ENCODE assay signal across 9 mouse cellular contexts in genomic region chr7:127750131-127751127, GRCm38 (mm10). TPM values are rescaled to one million over a fixed set of nuclear protein-coding genes. Genes with fewer than 3 reads are reported as not detected.
DNase-seq lines count a peak whose midpoint lies in the region; ATAC-seq lines count a peak whose summit lies in the region.
"Had no signal": no experiment of that assay in that cellular context is flagged by ENCODE, and none has a peak within 500 bp of the region (broad histone marks: within the 10 kb centered on the region; RNA-seq: fewer than 3 reads in every experiment).

No protein-coding gene starts in this region.

- H3K27me3 ChIP-seq in hindbrain, embryonic 12.5 days, result no peaks in the 10 kb centered on the region
- no peaks in the 10 kb centered on the region for H3K27me3 ChIP-seq in hindbrain, embryonic 14.5 days (ENCODE audit: control insufficient read depth, insufficient read depth, low read length)
- H3K27me3 ChIP-seq in forebrain, embryonic 14.5 days (replicated peaks; ENCODE audit: control insufficient read depth, insufficient read depth, low read length), result no peaks in the 10 kb centered on the region

- no peak for DNase-seq in hindbrain, embryonic 14.5 days (ENCODE audit: low spot score)
- DNase-seq in retina, adult 2 months (ENCODE audit: low read depth, low spot score), result peak; percentile 76
- DNase-seq in retina, embryonic 14.5 days (ENCODE audit: low spot score), result no peak
- peak; percentile 42 for DNase-seq in forebrain, embryonic 14.5 days (ENCODE audit: low spot score)
- DNase-seq in telencephalon, adult 2 months (ENCODE audit: low read depth, low spot score), result peak; percentile 91
- no peak for DNase-seq in spleen, adult 18-20 months
- no peak for DNase-seq in thymus, postnatal 36 days

- H3K4me2 ChIP-seq in hindbrain, embryonic 12.5 days (replicated peaks), result no peak overlapping the region
- no peak overlapping the region for H3K4me2 ChIP-seq in hindbrain, embryonic 14.5 days (replicated peaks)
- H3K4me2 ChIP-seq in forebrain, embryonic 14.5 days (ENCODE audit: low read length), result no peak overlapping the region

- WGBS in hindbrain, embryonic 12.5 days, result 92% methylated on average over 19 of the region's 19 CpGs
- 89% methylated on average over 19 of the region's 19 CpGs for WGBS in hindbrain, embryonic 14.5 days
- 84% methylated on average over 19 of the region's 19 CpGs for WGBS in forebrain, embryonic 14.5 days

- H3K36me3 ChIP-seq in hindbrain, embryonic 12.5 days, result peaks cover 75% of the 10 kb centered on the region
- H3K36me3 ChIP-seq in hindbrain, embryonic 14.5 days (replicated peaks; ENCODE audit: control insufficient read depth, insufficient read depth), result peaks cover 73% of the 10 kb centered on the region
- peaks cover 76% of the 10 kb centered on the region for H3K36me3 ChIP-seq in forebrain, embryonic 14.5 days (ENCODE audit: control insufficient read depth, insufficient read depth, low read length)

- H3K9ac ChIP-seq in hindbrain, embryonic 12.5 days, result 0 out of 2 replicates have a peak overlapping the region, but pooled peaks have one; percentile 13
- H3K9ac ChIP-seq in hindbrain, embryonic 14.5 days, result no peak overlapping the region
- H3K9ac ChIP-seq in forebrain, embryonic 14.5 days (ENCODE audit: low read length), result no peak overlapping the region

- H3K27ac ChIP-seq in hindbrain, embryonic 12.5 days, result 0 out of 2 replicates have a peak overlapping the region, but pooled peaks have one; percentile 8
- H3K27ac ChIP-seq in hindbrain, embryonic 14.5 days, result no peak overlapping the region
- no peak overlapping the region for H3K27ac ChIP-seq in forebrain, embryonic 14.5 days (ENCODE audit: low read depth, low read length)

- H3K4me1 ChIP-seq in hindbrain, embryonic 12.5 days, result peaks cover 24% of the 10 kb centered on the region
- peaks cover 19% of the 10 kb centered on the region; the same call in 1 of the 2 replicates for H3K4me1 ChIP-seq in hindbrain, embryonic 14.5 days (replicated peaks; ENCODE audit: control insufficient read depth, insufficient read depth, low read length)
- H3K4me1 ChIP-seq in forebrain, embryonic 14.5 days (ENCODE audit: control insufficient read depth, insufficient read depth, low read length), result peaks cover 6% of the 10 kb centered on the region; the same call in 1 of the 2 replicates

- H3K4me3 ChIP-seq in hindbrain, embryonic 12.5 days, result no peak overlapping the region
- no peak overlapping the region for H3K4me3 ChIP-seq in hindbrain, embryonic 14.5 days (replicated peaks; ENCODE audit: low read length)
- no peak overlapping the region for H3K4me3 ChIP-seq in forebrain, embryonic 14.5 days (ENCODE audit: low read depth, low read length)

- ATAC-seq in hindbrain, embryonic 12.5 days (ENCODE audit: low FRiP score), result no peak
- no peak for ATAC-seq in hindbrain, embryonic 14.5 days (ENCODE audit: low FRiP score)
- no peak for ATAC-seq in forebrain, embryonic 14.5 days

- H3K9me3 ChIP-seq in hindbrain, embryonic 12.5 days (replicated peaks), result no peaks in the 10 kb centered on the region
- H3K9me3 ChIP-seq in hindbrain, embryonic 14.5 days (ENCODE audit: control insufficient read depth, low read length), result no peaks in the 10 kb centered on the region
- no peaks in the 10 kb centered on the region for H3K9me3 ChIP-seq in forebrain, embryonic 14.5 days (replicated peaks; ENCODE audit: control insufficient read depth, low read length)

RNA-seq across cellular contexts. Expression of gene Fbxl19, which starts 6.1 kb away (rescaled TPM):
- polyA plus RNA-seq in hindbrain, embryonic 12.5 days (2016; fragmentation: Nextera tagmentation; extraction: Ambion mirVana), result 10.7 and 11.4 TPM in 2 replicates
- 5.6 and 6.9 TPM in 2 replicates for polyA plus RNA-seq in hindbrain, embryonic 14.5 days (2014; fragmentation: Nextera tagmentation; extraction: Ambion mirVana)
- polyA plus RNA-seq in forebrain, embryonic 14.5 days (2014; fragmentation: Nextera tagmentation; extraction: Ambion mirVana), result 7.2 and 7.8 TPM in 2 replicates

RNA-seq across cellular contexts. Expression of gene Ctf2, which starts 18.5 kb away (rescaled TPM):
- 0.21 TPM in 1 of 2 replicates, not detected in the other for polyA plus RNA-seq in hindbrain, embryonic 12.5 days (2016; fragmentation: Nextera tagmentation; extraction: Ambion mirVana)
- 0.25 TPM in 1 of 2 replicates, not detected in the other for polyA plus RNA-seq in hindbrain, embryonic 14.5 days (2014; fragmentation: Nextera tagmentation; extraction: Ambion mirVana)
- 0.09 TPM in 1 of 2 replicates, not detected in the other for polyA plus RNA-seq in forebrain, embryonic 14.5 days (2014; fragmentation: Nextera tagmentation; extraction: Ambion mirVana)
- polyA plus RNA-seq: heart, embryonic 14.5 days had no signal

RNA-seq across cellular contexts. Expression of gene Orai3, which starts 19.2 kb away (rescaled TPM):
- polyA plus RNA-seq in hindbrain, embryonic 12.5 days (2016; fragmentation: Nextera tagmentation; extraction: Ambion mirVana), result 9.6 and 10.0 TPM in 2 replicates
- polyA plus RNA-seq in hindbrain, embryonic 14.5 days (2014; fragmentation: Nextera tagmentation; extraction: Ambion mirVana), result 4.8 and 7.3 TPM in 2 replicates
- polyA plus RNA-seq in forebrain, embryonic 14.5 days (2014; fragmentation: Nextera tagmentation; extraction: Ambion mirVana), result 3.3 and 4.2 TPM in 2 replicates

RNA-seq across cellular contexts. Expression of gene Setd1a, which starts 26.0 kb away (rescaled TPM):
- polyA plus RNA-seq in hindbrain, embryonic 12.5 days (2016; fragmentation: Nextera tagmentation; extraction: Ambion mirVana), result 19.8 and 23.4 TPM in 2 replicates
- polyA plus RNA-seq in hindbrain, embryonic 14.5 days (2014; fragmentation: Nextera tagmentation; extraction: Ambion mirVana), result 18.7 and 19.1 TPM in 2 replicates
- polyA plus RNA-seq in forebrain, embryonic 14.5 days (2014; fragmentation: Nextera tagmentation; extraction: Ambion mirVana), result 17.0 and 18.0 TPM in 2 replicates

RNA-seq across cellular contexts. Expression of gene Gm49388, which starts 35.0 kb away (rescaled TPM):
- polyA plus RNA-seq in hindbrain, embryonic 12.5 days (2016; fragmentation: Nextera tagmentation; extraction: Ambion mirVana), result not detected in 2 replicates
- not detected in 2 replicates for polyA plus RNA-seq in hindbrain, embryonic 14.5 days (2014; fragmentation: Nextera tagmentation; extraction: Ambion mirVana)
- not detected in 2 replicates for polyA plus RNA-seq in forebrain, embryonic 14.5 days (2014; fragmentation: Nextera tagmentation; extraction: Ambion mirVana)
- polyA plus RNA-seq: heart, embryonic 14.5 days had no signal

Comparison
In these comparisons a context has a peak if more than half of its experiments do, and no peak if none do; other contexts are left out.
1. DNase-seq: peak in retina, adult 2 months (single experiment), forebrain, embryonic 14.5 days (single experiment) and telencephalon, adult 2 months (single experiment); none in hindbrain, embryonic 14.5 days (single experiment), retina, embryonic 14.5 days (single experiment), spleen, adult 18-20 months (0 of 2) and thymus, postnatal 36 days (0 of 2).